Mouse (Mus musculus) megakaryocyte, embryonic 14.5 days (primary cell): ENCODE measurements around the gene Zfp609. TPM values are rescaled to one million over a fixed set of nuclear protein-coding genes. Genes with fewer than 3 reads are reported as not detected.
"Not testable (repeated sequence)": the region's sequence is repeated elsewhere in the genome, so short reads cannot be mapped to it uniquely, and the experiment has no call there.

ENCODE experiments used
- H3K27me3 ChIP-seq: replicated peaks from 2 replicates; pipeline ENCODE3; 2012; ENCODE audit warnings: inconsistent platforms
- H3K36me3 ChIP-seq: replicated peaks from 2 replicates; pipeline ENCODE3; 2012; ENCODE audit warnings: low read length, inconsistent platforms, mixed read lengths
- H3K4me1 ChIP-seq: 2 replicates; pipeline ENCODE4 v1.6.1; 2012; ENCODE audit warnings: inconsistent platforms
- H3K4me3 ChIP-seq: replicated peaks from 2 replicates; pipeline ENCODE3; 2012; ENCODE audit warnings: moderate library complexity, mild to moderate bottlenecking, inconsistent platforms
- H3K9me3 ChIP-seq: 2 replicates; pipeline ENCODE4 v1.6.1; 2012; ENCODE audit warnings: inconsistent platforms
- FLI1 ChIP-seq: IDR thresholded peaks from 2 replicates; pipeline ENCODE4 v1.6.1; 2012; ENCODE audit warnings: low read length, inconsistent platforms, mixed read lengths
- GATA1 ChIP-seq: IDR thresholded peaks from 3 replicates; pipeline ENCODE4 v1.6.1; 2012; ENCODE audit warnings: mixed read lengths, low read length, inconsistent platforms, borderline replicate concordance
- polyA plus RNA-seq: library from polyadenylated mRNA; stranded (reverse); fragments of >175 nt; gene quantifications from 2 replicates; pipeline ENCODE4 v1.2.3, GENCODE M21; 2012; ENCODE audit warnings: low replicate concordance; ENCODE audit not compliant: insufficient read depth

Gene Zfp609
- polyA plus RNA-seq, 1 experiment, result 15.5 TPM

- Histone ChIP-seq H3K36me3 (peaks cover 97% of the 10 kb centered on the region), H3K4me3 (peak overlapping the region; percentile 19), H3K9me3 (no peaks in the 10 kb centered on the region), H3K4me1 (peaks cover 44% of the 10 kb centered on the region), H3K27me3 (no peaks in the 10 kb centered on the region)
- TF ChIP-seq GATA1 (no peak), FLI1 (no peak)
These were observed 126.9 kb downstream of the Zfp609 start for GRCm38 (mm10) chr9:65700504-65700903.

- H3K36me3 ChIP-seq, result peaks cover 99% of the 10 kb centered on the region
- TF ChIP-seq FLI1 (no peak), GATA1 (no peak)
- no peak overlapping the region for H3K4me3 ChIP-seq
- peaks cover 69% of the 10 kb centered on the region for H3K4me1 ChIP-seq
- H3K27me3 ChIP-seq, result no peaks in the 10 kb centered on the region
- no peaks in the 10 kb centered on the region for H3K9me3 ChIP-seq
These were observed 129.4 kb downstream of the Zfp609 start for GRCm38 (mm10) chr9:65697992-65698391.

GRCm38 (mm10) chr9:65697356-65697755 is 130.0 kb downstream of the Zfp609 start:
- H3K4me3 ChIP-seq, result no peak overlapping the region
- no peak for TF ChIP-seq GATA1
- no peak for TF ChIP-seq FLI1
- peaks cover 99% of the 10 kb centered on the region for H3K36me3 ChIP-seq
- peaks cover 70% of the 10 kb centered on the region for H3K4me1 ChIP-seq
- H3K27me3 ChIP-seq, result no peaks in the 10 kb centered on the region
- no peaks in the 10 kb centered on the region for H3K9me3 ChIP-seq

- Histone ChIP-seq H3K27me3 (no peaks in the 10 kb centered on the region), H3K4me1 (peaks cover 70% of the 10 kb centered on the region), H3K4me3 (no peak overlapping the region), H3K9me3 (no peaks in the 10 kb centered on the region), H3K36me3 (peaks cover 98% of the 10 kb centered on the region)
- TF ChIP-seq FLI1, result no peak
- TF ChIP-seq GATA1, result no peak
These were observed 131.0 kb downstream of the Zfp609 start for GRCm38 (mm10) chr9:65696337-65696736.

GRCm38 (mm10) chr9:65695646-65696045 is 131.7 kb downstream of the Zfp609 start:
- no peaks in the 10 kb centered on the region for H3K9me3 ChIP-seq
- peaks cover 96% of the 10 kb centered on the region for H3K36me3 ChIP-seq
- H3K4me1 ChIP-seq, result peaks cover 63% of the 10 kb centered on the region
- no peak overlapping the region for H3K4me3 ChIP-seq
- TF ChIP-seq GATA1, result no peak
- no peak for TF ChIP-seq FLI1
- H3K27me3 ChIP-seq, result no peaks in the 10 kb centered on the region

- Histone ChIP-seq H3K36me3 (peaks cover 86% of the 10 kb centered on the region), H3K9me3 (no peaks in the 10 kb centered on the region), H3K4me3 (no peak overlapping the region)
These were observed 134.3 kb downstream of the Zfp609 start for GRCm38 (mm10) chr9:65692959-65693603.

GRCm38 (mm10) chr9:65692466-65692865 is 134.9 kb downstream of the Zfp609 start:
- TF ChIP-seq FLI1 (no peak), GATA1 (no peak)
- Histone ChIP-seq H3K4me1 (peaks cover 53% of the 10 kb centered on the region), H3K27me3 (no peaks in the 10 kb centered on the region), H3K9me3 (no peaks in the 10 kb centered on the region), H3K4me3 (no peak overlapping the region), H3K36me3 (peaks cover 86% of the 10 kb centered on the region)

More at GRCm38 (mm10) chr9:65692959-65693603, 134.3 kb downstream of the Zfp609 start:
- H3K4me1 ChIP-seq, result peaks cover 53% of the 10 kb centered on the region
- TF ChIP-seq GATA1 (no peak), FLI1 (no peak)
- H3K27me3 ChIP-seq, result no peaks in the 10 kb centered on the region

- not testable (repeated sequence) for H3K9me3 ChIP-seq, H3K4me3 ChIP-seq, H3K27me3 ChIP-seq
- Histone ChIP-seq H3K4me1 (peaks cover 32% of the 10 kb centered on the region), H3K36me3 (peaks cover 83% of the 10 kb centered on the region)
These were observed 137.5 kb downstream of the Zfp609 start for GRCm38 (mm10) chr9:65689869-65690268.

GRCm38 (mm10) chr9:65684704-65685103 is 142.7 kb downstream of the Zfp609 start:
- no peaks in the 10 kb centered on the region for H3K27me3 ChIP-seq
- H3K4me1 ChIP-seq, result peaks cover 35% of the 10 kb centered on the region
- no peak for TF ChIP-seq GATA1
- TF ChIP-seq FLI1, result no peak
- H3K4me3 ChIP-seq, result no peak overlapping the region
- H3K36me3 ChIP-seq, result peaks cover 81% of the 10 kb centered on the region
- no peaks in the 10 kb centered on the region for H3K9me3 ChIP-seq

- no peaks in the 10 kb centered on the region for H3K9me3 ChIP-seq
- H3K36me3 ChIP-seq, result peaks cover 87% of the 10 kb centered on the region
- no peak for TF ChIP-seq FLI1
- TF ChIP-seq GATA1, result no peak
- H3K4me1 ChIP-seq, result peaks cover 51% of the 10 kb centered on the region
- H3K27me3 ChIP-seq, result no peaks in the 10 kb centered on the region
- H3K4me3 ChIP-seq, result no peak overlapping the region
These were observed 144.4 kb downstream of the Zfp609 start for GRCm38 (mm10) chr9:65682994-65683393.

- Histone ChIP-seq H3K4me1 (peaks cover 59% of the 10 kb centered on the region), H3K9me3 (no peaks in the 10 kb centered on the region), H3K4me3 (no peak overlapping the region), H3K27me3 (no peaks in the 10 kb centered on the region), H3K36me3 (peaks cover 80% of the 10 kb centered on the region)
- TF ChIP-seq GATA1 (no peak), FLI1 (no peak)
These were observed 145.2 kb downstream of the Zfp609 start for GRCm38 (mm10) chr9:65682183-65682582.
